Mouse (Mus musculus) lung, postnatal 0 days (tissue): Measurements from ENCODE around the gene Abca3.

Experiments
- CTCF ChIP-seq: IDR thresholded peaks from 2 replicates; pipeline ENCODE4 v1.5.1; 2016; ENCODE audit warnings: antibody characterized with exemption, mild to moderate bottlenecking
- EP300 ChIP-seq: IDR thresholded peaks from 2 replicates; pipeline ENCODE4 v1.6.1; 2016; ENCODE audit warnings: antibody characterized with exemption, mild to moderate bottlenecking, control low read depth

GRCm38 (mm10) chr17:24425905-24426304 is 74.2 kb downstream of the Abca3 start:
- TF ChIP-seq CTCF (no peak), EP300 (no peak)
